Mouse (Mus musculus) kidney, postnatal 10 days (tissue): ENCODE measurements around the gene Wdr45.
A peak's percentile ranks its signal among the peaks of the same experiment; 100 is the strongest.

Source experiments
- DNase-seq: peaks from one replicate; pipeline ENCODE4 v3.0.0; 2021; ENCODE audit warnings: mixed read lengths

The Wdr45 gene

DNA sequence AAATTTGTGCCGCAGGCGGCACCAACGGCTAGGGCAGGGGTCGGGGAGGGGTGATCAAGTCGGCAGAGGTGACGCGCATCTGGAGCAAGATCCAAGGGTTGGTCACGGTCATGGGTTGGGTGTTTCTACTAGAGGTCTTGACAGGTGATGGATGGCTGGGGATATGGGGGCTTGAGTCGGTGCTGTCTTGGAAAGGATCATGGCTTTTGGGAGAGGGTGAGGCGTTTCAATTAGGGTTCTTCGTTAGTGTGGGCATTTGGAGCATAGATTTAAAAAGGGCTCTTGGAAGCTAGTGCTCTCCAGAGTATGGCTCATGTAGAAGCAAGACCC lies 8.1 kb downstream of the Wdr45 start:
- DNase-seq = no peak

DNA sequence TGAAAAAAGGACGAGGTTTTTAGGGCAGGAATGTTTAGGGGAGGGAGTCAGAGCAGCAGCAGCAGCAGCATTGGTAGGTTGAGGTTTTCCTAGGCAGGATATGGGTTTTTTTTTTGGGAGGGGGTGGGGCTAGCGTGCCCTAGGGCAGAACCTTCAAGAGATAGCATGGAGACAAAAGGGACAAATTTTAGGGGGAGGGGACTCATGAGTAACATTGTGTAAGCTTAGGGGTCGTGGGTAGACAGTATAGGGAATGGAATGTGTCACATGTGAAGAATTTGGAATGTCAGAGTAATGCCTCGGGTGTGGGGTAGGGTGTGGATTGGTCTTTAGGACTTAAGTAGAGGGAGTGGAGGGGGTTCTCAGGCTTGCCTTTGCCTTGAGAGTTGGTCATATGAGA lies 8.6 kb downstream of the Wdr45 start:
- no peak for DNase-seq

DNA sequence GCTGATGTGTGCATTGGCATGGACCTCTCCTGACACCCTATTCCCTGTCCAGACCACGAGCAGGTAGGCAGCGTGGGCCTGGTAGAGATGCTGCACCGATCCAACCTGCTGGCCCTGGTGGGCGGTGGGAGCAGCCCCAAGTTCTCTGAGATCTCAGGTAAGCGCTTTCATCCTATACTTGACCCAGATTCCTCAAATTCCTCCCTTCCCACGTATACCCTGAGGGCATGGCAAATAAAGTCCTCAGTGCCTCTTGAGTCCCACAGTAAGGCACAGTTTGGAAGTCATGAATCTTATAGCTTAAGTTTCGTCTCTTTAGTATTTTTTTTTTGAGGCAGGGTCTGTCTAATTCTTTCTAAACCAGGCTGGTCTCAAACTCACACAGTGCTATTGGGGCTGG lies 10.0 kb downstream of the Wdr45 start:
- no peak for DNase-seq

DNA sequence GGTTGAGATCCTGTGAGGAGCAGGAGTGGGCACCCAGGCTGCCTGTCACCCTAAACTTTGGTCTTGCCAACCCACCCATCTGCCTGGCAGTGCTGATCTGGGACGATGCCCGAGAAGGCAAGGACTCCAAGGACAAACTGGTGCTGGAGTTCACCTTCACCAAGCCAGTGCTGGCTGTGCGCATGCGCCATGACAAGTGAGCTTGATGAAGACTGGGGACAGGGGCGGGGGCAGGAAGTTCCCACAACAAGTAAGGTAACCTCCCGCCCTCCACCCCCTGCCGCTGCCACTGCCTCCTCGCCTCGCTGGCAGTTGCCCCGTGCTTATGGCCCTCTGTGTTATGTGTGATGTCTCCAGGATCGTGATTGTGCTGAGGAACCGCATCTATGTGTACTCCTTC lies 11.7 kb downstream of the Wdr45 start:
- no peak for DNase-seq

DNA sequence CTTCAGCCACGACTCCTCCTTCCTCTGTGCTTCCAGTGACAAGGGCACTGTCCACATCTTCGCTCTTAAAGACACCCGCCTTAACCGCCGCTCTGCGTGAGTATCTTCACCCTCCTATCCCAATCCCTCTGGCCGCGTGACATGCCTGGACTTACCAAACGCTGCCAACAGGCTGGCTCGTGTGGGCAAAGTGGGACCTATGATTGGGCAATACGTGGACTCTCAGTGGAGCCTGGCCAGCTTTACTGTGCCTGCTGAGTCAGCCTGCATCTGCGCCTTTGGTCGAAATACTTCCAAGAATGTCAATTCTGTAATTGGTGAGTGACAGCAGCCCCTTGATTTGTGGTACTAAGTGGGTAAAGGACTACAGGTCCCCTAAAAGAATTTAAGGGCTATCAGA lies 13.0 kb downstream of the Wdr45 start:
- no peak for DNase-seq

DNA sequence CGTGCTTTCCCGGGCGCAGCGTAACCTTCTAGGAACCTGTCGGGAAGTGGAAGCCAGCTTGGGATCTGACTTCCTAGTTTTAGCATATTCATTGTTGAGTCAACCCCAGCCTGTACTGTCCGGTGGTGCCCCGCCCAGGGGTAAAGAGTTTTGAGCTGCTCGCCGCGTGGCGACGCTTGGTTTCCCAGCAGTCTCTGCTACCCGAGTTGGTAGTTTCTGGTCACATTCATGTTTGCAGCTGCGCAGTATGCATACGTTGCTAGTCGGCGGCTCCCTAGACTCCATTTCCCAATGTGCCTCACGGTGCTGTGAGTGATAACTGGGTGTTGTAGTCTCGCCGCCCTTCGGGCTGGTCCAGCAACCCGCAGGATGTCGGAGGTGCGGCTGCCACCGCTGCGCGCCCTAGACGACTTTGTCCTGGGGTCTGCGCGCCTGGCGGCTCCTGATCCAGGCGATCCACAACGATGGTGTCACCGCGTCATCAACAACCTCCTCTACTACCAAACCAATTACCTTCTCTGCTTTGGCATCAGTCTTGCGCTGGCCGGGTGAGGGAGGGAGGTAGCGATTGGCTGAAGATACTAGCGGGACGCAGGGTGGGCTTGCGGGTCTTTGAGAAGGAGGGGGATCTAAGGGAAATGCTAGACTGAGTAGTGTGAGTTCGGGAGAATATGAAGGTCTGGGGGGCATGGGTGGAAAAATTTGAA lies 14.2 kb downstream of the Wdr45 start, which contains the start of gene Praf2:
TSS of gene Praf2 (plus strand) at position 225 of the 707 bp plus-strand sequence.
- DNase-seq = peak; percentile 83

DNA sequence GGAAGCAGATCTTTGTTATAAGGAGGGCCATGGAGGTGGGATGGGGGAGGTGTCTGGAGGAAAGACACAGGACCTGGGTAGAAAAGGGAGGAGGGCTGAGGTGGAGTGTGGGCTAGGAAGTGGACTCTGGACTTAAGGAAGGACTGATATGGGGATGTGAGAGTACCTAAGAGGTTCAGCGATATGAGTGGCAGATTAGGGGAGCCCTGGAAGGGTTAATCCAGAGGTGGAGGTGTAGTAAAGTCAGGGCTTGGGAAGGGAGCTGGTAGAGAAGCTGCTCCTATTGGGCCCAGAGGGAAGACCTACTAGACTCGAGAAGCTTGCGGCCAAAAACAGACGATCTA lies 14.8 kb downstream of the Wdr45 start:
- no peak for DNase-seq

DNA sequence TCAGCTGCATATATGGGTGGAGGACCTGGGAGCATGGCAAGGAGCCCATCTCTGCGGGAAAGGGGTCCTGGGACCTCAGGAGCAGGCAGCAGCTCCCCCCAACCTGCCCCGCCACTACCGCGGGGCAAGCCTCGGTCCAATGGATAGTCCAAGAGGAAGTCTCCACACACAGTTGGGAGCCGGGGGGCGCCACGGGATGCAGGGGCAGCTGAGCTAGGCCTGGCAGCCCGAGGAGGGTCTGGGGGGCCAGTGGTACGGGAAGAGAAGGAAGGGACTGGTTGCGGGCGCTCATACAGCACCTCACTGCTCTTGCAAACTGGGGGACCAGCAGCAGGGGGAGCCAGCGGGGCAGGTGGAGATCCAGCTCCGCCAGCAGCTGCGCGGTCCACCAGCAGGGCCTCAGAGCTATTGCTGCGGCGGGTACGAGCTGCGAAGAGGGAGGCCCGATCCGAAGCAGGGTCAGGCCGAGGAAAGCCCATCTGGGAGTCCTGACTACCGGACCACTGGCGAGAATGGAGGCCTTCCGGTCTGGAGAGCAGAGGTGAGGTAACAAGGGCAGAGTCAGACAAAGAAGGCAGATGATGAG lies 19.5 kb downstream of the Wdr45 start:
- DNase-seq = peak; percentile 85

DNA sequence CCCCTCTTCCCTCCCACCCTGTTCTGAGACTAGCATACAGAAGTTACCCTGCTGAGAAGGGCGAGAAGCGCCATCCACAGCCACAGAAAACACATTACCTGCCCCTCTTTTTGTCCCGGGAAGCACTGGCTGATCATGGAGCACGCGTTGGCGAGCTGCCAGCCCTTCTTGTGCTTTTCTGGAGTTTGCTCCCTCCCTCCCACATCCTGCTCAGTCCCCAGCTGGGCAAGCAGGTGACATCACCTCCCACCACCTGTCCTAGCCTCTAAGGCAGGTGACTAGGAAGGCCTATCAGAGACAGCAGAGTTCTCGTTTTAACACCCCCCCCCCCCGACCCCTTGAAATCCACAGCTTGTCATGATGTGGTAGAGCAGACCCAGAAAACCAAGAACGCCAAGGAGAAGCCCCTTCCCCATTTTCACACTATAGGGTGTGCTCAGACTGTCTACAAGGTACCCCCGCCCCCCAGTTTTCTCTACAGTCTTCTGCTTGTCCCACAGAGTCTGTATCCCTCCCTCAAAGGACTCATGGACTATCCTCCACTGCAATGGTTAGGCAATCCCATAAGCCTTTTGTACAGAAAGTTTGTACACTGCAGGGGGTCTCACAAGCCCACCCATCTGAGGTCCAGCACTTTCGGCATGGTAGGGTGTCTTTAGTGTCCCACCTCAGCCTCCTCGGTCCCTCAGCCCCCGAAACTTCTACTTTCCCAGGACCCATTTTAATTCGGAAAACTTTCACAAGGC lies 25.4 kb downstream of the Wdr45 start:
- peak; percentile 84 for DNase-seq

DNA sequence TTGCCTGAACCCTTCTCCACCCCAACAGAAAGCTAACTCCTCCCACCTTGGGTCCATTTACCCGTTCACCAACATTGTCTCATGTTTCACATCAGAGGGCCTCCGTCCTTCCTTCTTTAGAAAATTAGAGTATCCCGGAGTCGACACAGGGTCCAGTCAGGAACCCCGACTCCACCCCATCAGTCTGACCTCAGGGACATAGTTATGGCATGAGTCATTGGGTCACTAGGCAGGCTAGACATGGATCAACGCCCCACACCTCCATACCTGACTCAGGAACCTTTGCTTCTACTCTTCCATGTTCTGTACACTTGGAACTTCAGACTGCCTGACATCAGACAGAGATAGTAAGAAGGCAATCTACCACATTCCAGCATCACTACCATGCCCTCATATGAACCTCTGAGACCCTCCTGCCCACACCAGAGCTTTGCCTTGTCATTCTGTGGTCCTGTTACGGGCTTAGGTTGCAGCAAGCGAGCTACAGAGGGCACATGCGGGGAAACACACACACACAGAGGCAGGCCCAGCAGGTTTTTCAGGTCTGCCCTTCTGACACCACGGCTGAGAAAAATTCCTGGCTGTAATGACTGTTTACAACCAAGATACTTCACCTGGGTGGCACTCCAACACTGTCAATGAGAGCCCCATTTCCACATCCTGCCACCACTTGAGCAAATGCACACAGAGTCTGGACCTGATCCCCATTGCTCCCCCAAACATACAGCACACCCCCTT lies 26.1 kb downstream of the Wdr45 start:
- peak; percentile 38 for DNase-seq

DNA sequence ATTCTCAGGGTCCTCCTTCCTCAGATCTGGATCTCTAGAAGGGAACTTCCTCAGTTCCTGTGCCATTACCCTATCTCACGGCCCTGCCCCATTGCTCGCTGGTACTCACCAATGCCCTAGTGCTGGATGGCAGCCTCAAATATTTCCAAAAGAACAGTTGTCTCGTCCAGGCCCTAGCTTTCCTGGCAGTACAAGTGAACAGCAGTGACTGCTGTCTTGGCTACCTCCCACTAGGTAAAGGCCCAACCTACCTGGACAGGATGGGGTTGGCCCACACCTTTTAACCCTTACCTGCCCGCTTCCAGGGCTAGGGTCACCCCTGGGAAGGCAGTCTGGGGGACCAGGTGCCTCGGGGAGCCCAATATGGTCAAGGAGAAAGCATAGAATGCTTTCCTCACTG lies 27.0 kb downstream of the Wdr45 start:
- DNase-seq = no peak

DNA sequence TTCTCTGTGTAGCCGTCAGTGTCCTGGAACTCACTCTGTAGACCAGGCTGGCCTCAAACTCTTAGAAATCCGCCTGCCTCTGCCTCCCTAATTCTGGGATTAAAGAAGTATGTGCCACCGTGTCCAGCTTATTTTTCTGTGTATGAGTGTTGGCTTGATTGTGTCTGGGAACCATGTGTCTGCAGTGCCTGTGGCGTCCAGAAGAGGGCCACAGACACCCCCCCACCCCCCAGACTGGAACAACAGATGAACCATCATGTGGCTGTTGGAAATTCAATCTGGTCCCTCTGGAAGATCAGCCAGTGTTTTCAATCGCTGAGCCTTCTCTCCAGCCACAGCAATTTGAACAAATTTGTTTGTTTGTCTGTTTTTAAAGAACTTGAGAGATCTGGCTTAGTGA lies 29.3 kb downstream of the Wdr45 start:
- no peak for DNase-seq

DNA sequence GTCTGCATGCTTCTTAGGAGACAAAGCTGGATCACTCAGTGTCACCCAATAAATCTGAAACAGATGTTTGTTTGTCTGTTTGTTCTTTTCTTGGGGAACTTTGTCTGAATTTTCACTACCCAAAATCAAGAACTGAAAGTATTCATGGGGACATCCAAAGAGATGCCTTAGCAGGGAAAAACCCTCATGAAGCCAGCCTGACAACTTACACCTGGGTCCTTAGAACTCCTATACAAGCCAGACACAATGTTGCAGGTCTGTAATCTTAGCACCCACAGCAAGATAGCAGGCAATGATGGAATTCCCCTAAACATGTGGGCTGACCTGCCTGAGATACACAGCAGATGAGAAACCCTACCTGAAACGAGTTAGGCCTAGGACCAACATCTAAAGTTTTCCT lies 30.8 kb downstream of the Wdr45 start:
- DNase-seq = no peak

DNA sequence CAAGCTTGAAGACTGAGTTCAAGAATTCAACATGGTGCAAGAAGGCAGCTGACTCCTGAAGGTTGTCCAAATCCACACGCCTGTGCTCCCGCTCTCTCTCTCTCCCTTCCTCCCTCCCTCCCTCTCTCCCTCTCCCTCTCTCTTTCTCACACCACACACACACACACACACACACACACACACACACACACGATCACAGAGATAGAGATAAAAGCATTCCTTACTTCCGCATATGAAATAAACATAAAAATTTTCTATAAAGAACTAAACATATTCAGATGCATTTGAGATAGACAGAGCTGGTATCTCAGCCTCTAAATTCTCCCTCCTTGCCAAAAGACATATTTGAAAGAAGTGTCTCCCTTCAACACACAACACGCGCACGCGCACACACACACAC lies 31.3 kb downstream of the Wdr45 start:
- DNase-seq = no peak

DNA sequence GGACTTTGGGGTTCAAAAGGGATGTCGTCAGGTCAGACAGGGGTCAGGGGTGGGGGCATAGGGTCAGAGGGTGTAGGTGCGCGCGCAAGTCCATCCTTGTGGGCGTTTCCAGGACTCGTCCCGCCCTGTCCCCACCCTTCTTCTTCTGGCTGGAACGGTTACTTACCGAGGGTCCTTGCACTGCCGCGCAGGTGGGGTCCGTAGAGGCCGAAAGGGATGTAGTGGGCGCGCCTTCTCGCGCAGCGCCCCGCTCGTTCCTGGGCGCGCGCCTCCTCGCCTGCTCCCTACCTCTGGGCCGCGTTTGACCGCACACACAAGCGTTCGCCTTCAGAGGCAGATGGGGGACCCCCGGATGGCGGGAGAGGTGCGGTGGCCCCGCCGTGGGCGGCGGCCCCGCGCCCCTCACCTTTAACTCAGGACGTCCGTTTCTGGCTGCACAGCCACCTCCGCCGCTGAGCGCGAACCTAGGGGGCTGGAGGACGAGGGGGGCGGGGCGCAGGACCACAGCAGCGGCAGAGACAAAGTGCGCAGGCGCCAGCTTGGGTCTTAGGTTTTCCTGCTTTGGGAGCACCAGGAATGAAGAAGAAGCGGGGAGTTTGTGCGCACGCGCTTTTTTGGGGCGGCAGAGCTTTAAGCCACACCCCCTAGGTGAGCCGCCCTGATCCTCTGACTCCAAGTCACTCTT lies 36.4 kb downstream of the Wdr45 start, which contains the start of gene Ccdc120:
TSS of gene Ccdc120 (minus strand) at position 474 of the 685 bp plus-strand sequence.
- DNase-seq = peak; percentile 88

DNA sequence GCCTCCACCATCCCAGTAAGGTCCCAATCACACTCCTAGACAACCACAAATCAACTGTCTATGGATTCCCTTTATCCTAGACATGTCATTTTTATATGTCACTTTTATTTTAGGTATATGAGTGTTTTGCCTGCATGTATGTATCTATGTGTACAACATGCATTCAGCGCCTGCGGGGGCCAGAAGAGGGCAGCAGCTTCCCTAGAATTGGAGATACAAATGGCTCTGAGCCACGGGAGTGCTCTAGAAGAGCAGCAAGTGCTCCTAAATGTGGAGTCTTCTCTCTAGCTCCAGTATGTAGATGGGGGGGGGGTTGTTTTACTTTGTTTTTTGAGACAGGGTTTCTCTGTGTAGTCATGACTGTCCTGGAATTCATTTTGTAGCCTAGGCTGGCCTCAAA lies 39.5 kb downstream of the Wdr45 start:
- DNase-seq = peak; percentile 50

DNA sequence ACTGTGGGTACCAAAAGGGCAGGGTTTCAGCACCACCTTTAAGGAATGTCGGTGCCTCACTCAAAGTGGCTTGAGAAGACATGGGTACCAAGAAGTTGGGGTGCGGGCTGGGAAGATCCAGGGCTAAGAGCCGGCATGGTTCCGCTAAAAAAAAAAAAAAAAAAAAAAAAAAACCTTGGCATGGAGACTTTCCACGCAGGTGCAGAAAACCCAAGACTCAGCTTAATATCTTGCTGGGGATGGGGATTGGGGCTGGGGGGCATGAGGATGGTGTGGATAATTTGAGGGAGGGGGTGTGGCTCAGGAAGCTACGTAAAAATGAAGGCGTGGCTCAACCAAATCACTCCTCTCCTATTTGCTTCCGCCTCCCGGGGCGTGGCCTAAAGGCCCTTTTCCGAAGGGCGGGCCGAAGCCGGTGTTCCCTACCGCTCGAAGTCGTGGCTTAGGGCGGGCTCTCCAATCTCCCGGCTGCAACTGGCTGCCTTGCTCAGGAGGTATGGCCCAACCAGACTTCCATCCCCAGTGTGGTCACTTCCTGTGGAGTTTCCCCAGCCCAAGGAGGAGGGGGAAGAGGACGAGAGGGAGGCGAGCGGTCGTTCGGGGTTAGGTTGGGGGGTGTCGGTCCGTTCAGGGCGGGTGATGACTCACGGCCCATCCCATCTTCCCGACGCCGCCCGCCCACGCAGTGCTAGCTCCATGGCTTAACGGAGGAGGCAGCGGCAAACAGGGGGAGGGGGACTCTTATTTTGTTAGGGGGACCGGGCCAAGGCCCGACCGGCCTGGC lies 48.2 kb downstream of the Wdr45 start, which contains the start of gene Tfe3:
TSS of gene Tfe3 (plus strand) at position 424 of the 784 bp plus-strand sequence.
- peak; percentile 95 for DNase-seq

DNA sequence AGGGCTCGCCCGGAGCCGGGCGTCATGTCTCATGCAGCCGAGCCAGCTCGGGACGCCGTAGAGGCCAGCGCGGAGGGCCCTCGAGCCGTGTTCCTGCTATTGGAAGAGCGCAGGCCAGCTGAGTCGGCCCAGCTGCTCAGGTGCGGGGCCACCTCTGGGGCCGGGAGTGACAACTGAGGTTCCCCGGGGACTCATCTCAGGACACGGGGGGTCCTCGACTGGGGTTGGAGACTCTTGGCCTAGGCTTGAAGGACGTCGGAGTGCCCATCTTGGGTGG lies 48.7 kb downstream of the Wdr45 start:
- no peak for DNase-seq

DNA sequence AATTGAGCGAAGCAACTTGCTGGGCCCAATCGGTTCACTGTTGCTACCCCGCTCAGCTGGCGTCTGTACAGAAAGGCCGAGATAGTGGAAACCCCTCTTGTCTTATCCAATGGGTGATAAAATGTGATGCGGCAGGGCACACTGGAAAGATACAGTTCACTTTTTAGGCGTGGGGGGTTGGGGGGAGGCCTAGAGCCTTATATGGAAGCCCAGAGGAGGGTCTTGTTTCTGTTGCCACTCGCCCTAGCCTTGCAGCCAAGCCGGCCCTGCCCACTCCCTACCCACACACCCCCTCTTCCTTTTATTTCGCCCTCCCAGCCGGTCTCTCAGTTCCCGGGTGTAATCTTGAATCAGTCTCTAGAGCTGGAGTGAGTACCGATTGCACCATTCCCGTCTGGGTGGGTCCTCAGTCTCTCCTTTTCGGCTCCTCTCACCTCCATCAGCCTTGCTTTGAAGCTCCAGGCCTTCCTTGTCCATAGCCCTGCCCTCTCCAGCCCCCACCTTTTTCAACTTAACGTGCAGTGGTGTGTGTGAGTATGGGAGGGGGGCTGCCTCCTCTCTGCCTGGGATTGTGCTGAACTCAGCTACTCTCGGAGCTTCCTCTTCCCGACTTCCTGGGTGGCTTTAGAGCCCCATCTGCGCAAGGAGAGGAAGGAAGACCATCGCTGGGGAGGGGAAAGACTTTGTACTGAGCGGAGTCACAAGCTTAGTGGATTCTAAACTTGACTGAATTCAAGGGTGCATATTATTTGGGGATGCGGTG lies 49.7 kb downstream of the Wdr45 start:
- DNase-seq = peak; percentile 50

DNA sequence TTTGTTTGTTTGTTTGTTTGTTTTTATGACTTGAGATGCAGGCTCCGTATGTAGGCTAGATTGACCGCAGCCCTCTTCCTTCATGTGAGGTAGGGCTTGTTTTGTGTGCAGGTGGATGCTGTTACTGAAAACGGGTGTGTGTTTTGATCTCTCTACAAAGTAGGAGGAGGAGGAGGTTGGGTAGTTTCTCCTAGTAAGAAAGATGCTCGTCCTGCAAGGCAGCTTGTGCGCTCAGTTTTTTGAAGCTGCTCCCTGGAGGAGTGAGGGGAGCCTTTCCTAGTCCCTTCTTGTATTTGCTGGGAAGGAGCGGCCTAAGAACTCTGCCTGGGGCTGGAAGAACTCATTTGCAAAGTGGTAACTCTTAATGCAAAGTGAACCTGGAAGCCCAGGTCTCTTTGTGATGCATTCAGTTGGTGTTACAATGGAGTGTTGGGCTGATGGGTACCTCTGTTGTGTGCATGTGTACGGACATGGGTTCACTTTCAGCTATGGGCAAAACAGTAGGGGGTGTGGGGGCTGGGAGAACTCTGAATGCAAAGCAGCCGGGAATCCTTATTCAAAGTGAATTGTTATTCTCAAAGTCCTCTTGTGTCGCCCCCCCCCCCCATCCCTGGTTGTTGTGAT lies 50.6 kb downstream of the Wdr45 start:
- no peak for DNase-seq

DNA sequence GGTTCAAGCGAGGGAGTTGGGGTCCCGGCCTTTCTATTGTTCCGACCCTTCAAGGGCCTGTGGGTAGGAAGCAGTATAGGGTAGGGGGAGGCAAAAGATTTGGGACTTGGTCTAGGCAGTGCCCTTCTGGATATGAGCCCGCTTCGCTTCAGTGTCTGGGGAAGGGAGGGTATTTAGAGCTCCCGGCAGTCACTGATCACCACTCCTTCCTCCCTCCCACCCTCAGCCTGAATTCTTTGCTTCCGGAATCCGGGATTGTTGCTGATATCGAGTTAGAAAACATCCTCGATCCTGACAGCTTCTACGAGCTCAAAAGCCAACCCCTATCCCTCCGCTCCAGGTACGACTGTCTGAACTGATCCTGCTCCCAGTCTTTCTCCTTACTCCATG lies 51.1 kb downstream of the Wdr45 start:
- peak; percentile 16 for DNase-seq
